Mouse (Mus musculus): ENCODE results near the gene Abi3bp. TPM values are rescaled to one million over a fixed set of nuclear protein-coding genes. Genes with fewer than 3 reads are reported as not detected.

The Abi3bp gene
- total and polyA plus RNA-seq, 2 experiments from 2014 or later, result 0.16 to 1.0 TPM

GRCm38 (mm10) chr16:56451923-56452322 lies 25.8 kb upstream of the Abi3bp start:
- H3K4me3 ChIP-seq (ENCODE audit: low read length), result no peak overlapping the region
- no peaks in the 10 kb centered on the region for H3K4me1 ChIP-seq (ENCODE audit: insufficient read depth, low read length)
- TF ChIP-seq CTCF (IDR thresholded peaks at IDR 0.05; ENCODE audit: low read depth), result no peak
- H3K27ac ChIP-seq, result no peak overlapping the region
- no peak for ATAC-seq
- H3K4me2 ChIP-seq (ENCODE audit: low read depth, low read length), result no peak overlapping the region
- no peak overlapping the region for H3K9ac ChIP-seq (replicated peaks; ENCODE audit: low read length)
- H3K27me3 ChIP-seq (ENCODE audit: insufficient read depth, low read length), result no peaks in the 10 kb centered on the region
- no peak for DNase-seq (ENCODE audit: low spot score)
- H3K9me3 ChIP-seq (ENCODE audit: low read length), result no peaks in the 10 kb centered on the region
- WGBS, result 77% methylated on average over 1 of the region's 1 CpGs
- H3K36me3 ChIP-seq (ENCODE audit: insufficient read depth, low read length), result no peaks in the 10 kb centered on the region

- Histone ChIP-seq H3K27me3 (ENCODE audit: insufficient read depth, low read length) (no peaks in the 10 kb centered on the region), H3K9me3 (ENCODE audit: low read length) (no peaks in the 10 kb centered on the region), H3K27ac (no peak overlapping the region), H3K4me2 (ENCODE audit: low read depth, low read length) (no peak overlapping the region), H3K9ac (replicated peaks; ENCODE audit: low read length) (no peak overlapping the region), H3K4me3 (ENCODE audit: low read length) (no peak overlapping the region), H3K4me1 (ENCODE audit: insufficient read depth, low read length) (no peaks in the 10 kb centered on the region), H3K36me3 (ENCODE audit: insufficient read depth, low read length) (no peaks in the 10 kb centered on the region)
- no peak for ATAC-seq
- no peak for TF ChIP-seq CTCF (IDR thresholded peaks at IDR 0.05; ENCODE audit: low read depth)
- no peak for DNase-seq (ENCODE audit: low spot score)
- WGBS, result 55% methylated on average over 8 of the region's 8 CpGs
Observed at GRCm38 (mm10) chr16:56458052-56458754, 19.5 kb upstream of the Abi3bp start.

DNA sequence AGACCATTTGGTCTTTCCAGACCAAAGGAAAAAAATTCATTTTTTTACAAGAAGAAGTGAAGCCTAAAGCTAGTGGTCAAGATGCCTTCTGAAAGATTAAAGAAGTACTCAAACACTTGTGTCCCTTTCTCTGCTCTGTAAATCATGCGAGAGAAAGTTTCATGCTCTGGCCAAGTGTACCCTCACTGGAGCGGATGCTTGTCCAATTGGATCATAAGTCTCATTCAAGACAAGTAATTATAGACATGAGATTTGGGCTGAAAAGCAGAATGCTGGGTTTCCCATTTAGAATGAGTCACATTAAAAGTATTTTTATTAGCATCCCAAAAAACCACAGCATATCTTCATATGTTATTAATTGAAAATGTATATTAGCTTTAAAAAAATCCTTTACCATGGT lies 4.5 kb upstream of the Abi3bp start:
- no peak overlapping the region for H3K27ac ChIP-seq
- no peaks in the 10 kb centered on the region for H3K9me3 ChIP-seq (ENCODE audit: low read length)
- H3K27me3 ChIP-seq (ENCODE audit: insufficient read depth, low read length), result no peaks in the 10 kb centered on the region
- no peak for TF ChIP-seq CTCF (IDR thresholded peaks at IDR 0.05; ENCODE audit: low read depth)
- ATAC-seq (no peak), DNase-seq (ENCODE audit: low spot score) (no peak)
- no peaks in the 10 kb centered on the region for H3K36me3 ChIP-seq (ENCODE audit: insufficient read depth, low read length)
- H3K9ac ChIP-seq (replicated peaks; ENCODE audit: low read length), result no peak overlapping the region
- no peak overlapping the region for H3K4me3 ChIP-seq (ENCODE audit: low read length)
- no peaks in the 10 kb centered on the region for H3K4me1 ChIP-seq (ENCODE audit: insufficient read depth, low read length)
- WGBS, result 90% methylated on average over 2 of the region's 2 CpGs
- H3K4me2 ChIP-seq (ENCODE audit: low read depth, low read length), result no peak overlapping the region

DNA sequence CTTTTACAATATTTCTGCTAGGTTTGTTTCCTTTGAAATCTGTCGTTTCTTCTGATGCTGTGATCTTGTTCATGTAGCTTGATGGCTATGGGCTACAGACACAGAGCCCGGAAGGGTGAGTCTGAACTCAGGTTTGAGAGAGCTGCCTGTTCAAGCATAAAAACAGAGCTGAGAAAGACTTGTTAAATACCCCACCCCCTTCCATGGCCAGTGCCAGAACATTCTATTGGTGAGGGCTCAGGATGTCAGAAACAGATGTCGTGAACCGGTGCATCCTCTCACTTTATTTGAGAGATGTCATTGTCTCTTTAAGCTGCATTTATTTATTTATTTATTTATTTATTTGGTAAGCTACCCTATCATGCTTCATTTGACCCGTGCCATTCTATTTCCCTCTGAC lies 2.0 kb upstream of the Abi3bp start:
- no peak overlapping the region for H3K27ac ChIP-seq
- H3K27me3 ChIP-seq (ENCODE audit: insufficient read depth, low read length), result no peaks in the 10 kb centered on the region
- H3K4me3 ChIP-seq (ENCODE audit: low read length), result no peak overlapping the region
- H3K4me1 ChIP-seq (ENCODE audit: insufficient read depth, low read length), result no peaks in the 10 kb centered on the region
- 58% methylated on average over 5 of the region's 5 CpGs for WGBS
- no peak overlapping the region for H3K4me2 ChIP-seq (ENCODE audit: low read depth, low read length)
- peak; percentile 69 for ATAC-seq
- no peak overlapping the region for H3K9ac ChIP-seq (replicated peaks; ENCODE audit: low read length)
- H3K9me3 ChIP-seq (ENCODE audit: low read length), result no peaks in the 10 kb centered on the region
- no peaks in the 10 kb centered on the region for H3K36me3 ChIP-seq (ENCODE audit: insufficient read depth, low read length)
- peak; percentile 27 for DNase-seq (ENCODE audit: low spot score)
- TF ChIP-seq CTCF (IDR thresholded peaks at IDR 0.05; ENCODE audit: low read depth), result no peak

GRCm38 (mm10) chr16:56478575-56479191 lies 1.0 kb downstream of the Abi3bp start:
- H3K36me3 ChIP-seq (ENCODE audit: insufficient read depth, low read length), result no peaks in the 10 kb centered on the region
- H3K4me2 ChIP-seq (ENCODE audit: low read depth, low read length), result no peak overlapping the region
- no peaks in the 10 kb centered on the region for H3K4me1 ChIP-seq (ENCODE audit: insufficient read depth, low read length)
- 55% methylated on average over 12 of the region's 12 CpGs for WGBS
- H3K4me3 ChIP-seq (ENCODE audit: low read length), result no peak overlapping the region
- DNase-seq (ENCODE audit: low spot score) (no peak), ATAC-seq (no peak)
- no peak overlapping the region for H3K27ac ChIP-seq
- H3K27me3 ChIP-seq (ENCODE audit: insufficient read depth, low read length), result no peaks in the 10 kb centered on the region
- no peaks in the 10 kb centered on the region for H3K9me3 ChIP-seq (ENCODE audit: low read length)
- no peak overlapping the region for H3K9ac ChIP-seq (replicated peaks; ENCODE audit: low read length)
- no peak for TF ChIP-seq CTCF (IDR thresholded peaks at IDR 0.05; ENCODE audit: low read depth)

DNA sequence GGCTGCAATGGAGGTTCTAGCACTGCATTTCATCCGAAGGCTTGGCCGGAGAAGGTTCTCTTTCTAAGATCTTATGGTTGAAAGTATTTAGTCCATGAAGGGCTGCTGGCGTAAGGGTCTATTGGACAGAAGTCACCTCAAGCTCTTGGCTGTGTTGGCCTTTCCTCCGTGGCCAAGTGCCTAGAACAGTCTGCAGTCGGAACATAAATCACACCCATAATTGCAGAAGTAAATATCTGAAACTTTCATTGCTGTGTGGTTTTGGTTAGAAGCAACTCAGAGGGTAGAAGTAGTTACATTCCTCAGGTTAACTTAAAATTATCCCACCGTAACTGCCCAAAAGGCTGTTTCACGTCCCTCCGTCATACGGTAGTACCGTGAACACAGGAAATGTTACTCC lies 5.8 kb downstream of the Abi3bp start:
- Histone ChIP-seq H3K9ac (replicated peaks; ENCODE audit: low read length) (no peak overlapping the region), H3K36me3 (ENCODE audit: insufficient read depth, low read length) (no peaks in the 10 kb centered on the region), H3K27me3 (ENCODE audit: insufficient read depth, low read length) (no peaks in the 10 kb centered on the region), H3K4me3 (ENCODE audit: low read length) (no peak overlapping the region), H3K27ac (no peak overlapping the region), H3K4me1 (ENCODE audit: insufficient read depth, low read length) (no peaks in the 10 kb centered on the region; the same call in 1 of the 2 replicates), H3K9me3 (ENCODE audit: low read length) (no peaks in the 10 kb centered on the region), H3K4me2 (ENCODE audit: low read depth, low read length) (no peak overlapping the region)
- WGBS, result 89% methylated on average over 10 of the region's 10 CpGs
- no peak for TF ChIP-seq CTCF (IDR thresholded peaks at IDR 0.05; ENCODE audit: low read depth)
- ATAC-seq (no peak), DNase-seq (ENCODE audit: low spot score) (no peak)

- no peak overlapping the region for H3K4me2 ChIP-seq (ENCODE audit: low read depth, low read length)
- no peak overlapping the region for H3K27ac ChIP-seq
- 14% methylated on average over 4 of the region's 4 CpGs for WGBS
- DNase-seq (ENCODE audit: low spot score), result peak; percentile 29
- H3K36me3 ChIP-seq (ENCODE audit: insufficient read depth, low read length), result no peaks in the 10 kb centered on the region
- no peak for TF ChIP-seq CTCF (IDR thresholded peaks at IDR 0.05; ENCODE audit: low read depth)
- H3K9me3 ChIP-seq (ENCODE audit: low read length), result no peaks in the 10 kb centered on the region
- no peaks in the 10 kb centered on the region for H3K27me3 ChIP-seq (ENCODE audit: insufficient read depth, low read length)
- H3K9ac ChIP-seq (replicated peaks; ENCODE audit: low read length), result no peak overlapping the region
- no peak overlapping the region for H3K4me3 ChIP-seq (ENCODE audit: low read length)
- 0 out of 2 replicates have a peak, but pooled peaks have one; percentile 29 for ATAC-seq
- no peaks in the 10 kb centered on the region; the same call in 1 of the 2 replicates for H3K4me1 ChIP-seq (ENCODE audit: insufficient read depth, low read length)
Observed at GRCm38 (mm10) chr16:56486461-56486860, 8.8 kb downstream of the Abi3bp start.
